Mouse (Mus musculus): ENCODE measurements around the gene Sncg. TPM values are rescaled to one million over a fixed set of nuclear protein-coding genes. Genes with fewer than 3 reads are reported as not detected.
"Not testable (repeated sequence)": the region's sequence is repeated elsewhere in the genome, so short reads cannot be mapped to it uniquely, and the experiment has no call there.

Sncg gene
- polyA plus RNA-seq, 1 experiment from 2014 or later, result 50.6 TPM

- Histone ChIP-seq H3K4me3 (ENCODE audit: low read depth, low read length) (no peak overlapping the region), H3K4me2 (ENCODE audit: low read depth, low read length) (no peak overlapping the region), H3K9ac (replicated peaks; ENCODE audit: low read length) (no peak overlapping the region), H3K36me3 (replicated peaks; ENCODE audit: control insufficient read depth, insufficient read depth, low read depth, low read length) (no peaks in the 10 kb centered on the region), H3K4me1 (ENCODE audit: control insufficient read depth, insufficient read depth, low read length) (no peaks in the 10 kb centered on the region), H3K9me3 (replicated peaks; ENCODE audit: control insufficient read depth, low read length) (no peaks in the 10 kb centered on the region), H3K27me3 (ENCODE audit: control insufficient read depth, insufficient read depth, low read length) (peaks cover 6% of the 10 kb centered on the region), H3K27ac (replicated peaks; ENCODE audit: low read depth, low read length) (no peak overlapping the region)
- DNase-seq (ENCODE audit: low spot score) (no peak), ATAC-seq (replicated peaks; ENCODE audit: insufficient number of reproducible peaks, low FRiP score, low TSS enrichment, low read depth) (no peak)
- 95% methylated on average over 2 of the region's 2 CpGs for WGBS
These were observed 9.5 kb downstream of the Sncg start for GRCm38 (mm10) chr14:34365147-34365507.

- not testable (repeated sequence) for H3K9me3 ChIP-seq (replicated peaks; ENCODE audit: control insufficient read depth, low read length); H3K4me1 ChIP-seq (ENCODE audit: control insufficient read depth, insufficient read depth, low read length); H3K27me3 ChIP-seq (ENCODE audit: control insufficient read depth, insufficient read depth, low read length); ATAC-seq (replicated peaks; ENCODE audit: insufficient number of reproducible peaks, low FRiP score, low TSS enrichment, low read depth); H3K27ac ChIP-seq (replicated peaks; ENCODE audit: low read depth, low read length); H3K9ac ChIP-seq (replicated peaks; ENCODE audit: low read length); H3K36me3 ChIP-seq (replicated peaks; ENCODE audit: control insufficient read depth, insufficient read depth, low read depth, low read length); DNase-seq (ENCODE audit: low spot score)
- Histone ChIP-seq H3K4me2 (ENCODE audit: low read depth, low read length) (peak overlapping the region; percentile 67), H3K4me3 (ENCODE audit: low read depth, low read length) (peak overlapping the region; percentile 32)
- 76% methylated on average over 15 of the region's 15 CpGs for WGBS
These were observed 10.1 kb downstream of the Sncg start for GRCm38 (mm10) chr14:34364254-34365146.

GRCm38 (mm10) chr14:34363490-34364253, 10.9 kb downstream of the Sncg start:
- peak overlapping the region; percentile 67 for H3K4me2 ChIP-seq (ENCODE audit: low read depth, low read length)
- ATAC-seq (replicated peaks; ENCODE audit: insufficient number of reproducible peaks, low FRiP score, low TSS enrichment, low read depth), result peak; percentile 82

GRCm38 (mm10) chr14:34362726-34363445, 11.7 kb downstream of the Sncg start:
- WGBS, result 28% methylated on average over 18 of the region's 18 CpGs

More at GRCm38 (mm10) chr14:34363490-34364253, 10.9 kb downstream of the Sncg start:
- WGBS, result 2% methylated on average over 32 of the region's 32 CpGs
- Histone ChIP-seq H3K4me1 (ENCODE audit: control insufficient read depth, insufficient read depth, low read length) (no peaks in the 10 kb centered on the region), H3K4me3 (ENCODE audit: low read depth, low read length) (peak overlapping the region; percentile 32), H3K9me3 (replicated peaks; ENCODE audit: control insufficient read depth, low read length) (no peaks in the 10 kb centered on the region), H3K9ac (replicated peaks; ENCODE audit: low read length) (peak overlapping the region; percentile 54), H3K36me3 (replicated peaks; ENCODE audit: control insufficient read depth, insufficient read depth, low read depth, low read length) (no peaks in the 10 kb centered on the region), H3K27ac (replicated peaks; ENCODE audit: low read depth, low read length) (no peak overlapping the region), H3K27me3 (ENCODE audit: control insufficient read depth, insufficient read depth, low read length) (peaks cover 6% of the 10 kb centered on the region)
- peak; percentile 58 for DNase-seq (ENCODE audit: low spot score)

GRCm38 (mm10) chr14:34362135-34362534, 12.5 kb downstream of the Sncg start:
- Histone ChIP-seq H3K27me3 (ENCODE audit: control insufficient read depth, insufficient read depth, low read length) (peaks cover 6% of the 10 kb centered on the region), H3K9me3 (replicated peaks; ENCODE audit: control insufficient read depth, low read length) (no peaks in the 10 kb centered on the region)
- 79% methylated on average over 4 of the region's 4 CpGs for WGBS

More at GRCm38 (mm10) chr14:34362726-34363445, 11.7 kb downstream of the Sncg start:
- Histone ChIP-seq H3K4me3 (ENCODE audit: low read depth, low read length) (peak overlapping the region; percentile 32; the same call in 1 of the 2 replicates), H3K4me2 (ENCODE audit: low read depth, low read length) (peak overlapping the region; percentile 67), H3K36me3 (replicated peaks; ENCODE audit: control insufficient read depth, insufficient read depth, low read depth, low read length) (no peaks in the 10 kb centered on the region), H3K27me3 (ENCODE audit: control insufficient read depth, insufficient read depth, low read length) (peaks cover 6% of the 10 kb centered on the region), H3K4me1 (ENCODE audit: control insufficient read depth, insufficient read depth, low read length) (no peaks in the 10 kb centered on the region), H3K9me3 (replicated peaks; ENCODE audit: control insufficient read depth, low read length) (no peaks in the 10 kb centered on the region), H3K9ac (replicated peaks; ENCODE audit: low read length) (peak overlapping the region; percentile 54; the same call in 1 of the 2 replicates), H3K27ac (replicated peaks; ENCODE audit: low read depth, low read length) (no peak overlapping the region)
- peak; percentile 76 for DNase-seq (ENCODE audit: low spot score)
- peak; percentile 55 for ATAC-seq (replicated peaks; ENCODE audit: insufficient number of reproducible peaks, low FRiP score, low TSS enrichment, low read depth)

GRCm38 (mm10) chr14:34360251-34360650, 14.3 kb downstream of the Sncg start:
- no peak overlapping the region for H3K4me3 ChIP-seq (ENCODE audit: low read depth, low read length)
- no peak overlapping the region for H3K27ac ChIP-seq (replicated peaks; ENCODE audit: low read depth, low read length)
- no peaks in the 10 kb centered on the region for H3K36me3 ChIP-seq (replicated peaks; ENCODE audit: control insufficient read depth, insufficient read depth, low read depth, low read length)
- H3K9ac ChIP-seq (replicated peaks; ENCODE audit: low read length), result no peak overlapping the region
- DNase-seq (ENCODE audit: low spot score) (no peak), ATAC-seq (replicated peaks; ENCODE audit: insufficient number of reproducible peaks, low FRiP score, low TSS enrichment, low read depth) (no peak)
- no peaks in the 10 kb centered on the region for H3K9me3 ChIP-seq (replicated peaks; ENCODE audit: control insufficient read depth, low read length)
- no peak overlapping the region for H3K4me2 ChIP-seq (ENCODE audit: low read depth, low read length)
- WGBS, result 44% methylated on average over 6 of the region's 6 CpGs
- peaks cover 6% of the 10 kb centered on the region for H3K27me3 ChIP-seq (ENCODE audit: control insufficient read depth, insufficient read depth, low read length)
- no peaks in the 10 kb centered on the region for H3K4me1 ChIP-seq (ENCODE audit: control insufficient read depth, insufficient read depth, low read length)

More at GRCm38 (mm10) chr14:34362135-34362534, 12.5 kb downstream of the Sncg start:
- no peak for ATAC-seq (replicated peaks; ENCODE audit: insufficient number of reproducible peaks, low FRiP score, low TSS enrichment, low read depth)
- Histone ChIP-seq H3K4me1 (ENCODE audit: control insufficient read depth, insufficient read depth, low read length) (no peaks in the 10 kb centered on the region), H3K36me3 (replicated peaks; ENCODE audit: control insufficient read depth, insufficient read depth, low read depth, low read length) (no peaks in the 10 kb centered on the region), H3K4me2 (ENCODE audit: low read depth, low read length) (no peak overlapping the region), H3K9ac (replicated peaks; ENCODE audit: low read length) (no peak overlapping the region), H3K4me3 (ENCODE audit: low read depth, low read length) (no peak overlapping the region), H3K27ac (replicated peaks; ENCODE audit: low read depth, low read length) (no peak overlapping the region)
- DNase-seq (ENCODE audit: low spot score), result no peak

- no peak for DNase-seq (ENCODE audit: low spot score)
- Histone ChIP-seq H3K27ac (replicated peaks; ENCODE audit: low read depth, low read length) (no peak overlapping the region), H3K9ac (replicated peaks; ENCODE audit: low read length) (no peak overlapping the region), H3K27me3 (ENCODE audit: control insufficient read depth, insufficient read depth, low read length) (peaks cover 6% of the 10 kb centered on the region), H3K9me3 (replicated peaks; ENCODE audit: control insufficient read depth, low read length) (no peaks in the 10 kb centered on the region), H3K4me1 (ENCODE audit: control insufficient read depth, insufficient read depth, low read length) (no peaks in the 10 kb centered on the region), H3K4me2 (ENCODE audit: low read depth, low read length) (no peak overlapping the region), H3K36me3 (replicated peaks; ENCODE audit: control insufficient read depth, insufficient read depth, low read depth, low read length) (no peaks in the 10 kb centered on the region), H3K4me3 (ENCODE audit: low read depth, low read length) (no peak overlapping the region)
- 44% methylated on average over 5 of the region's 5 CpGs for WGBS
- ATAC-seq (replicated peaks; ENCODE audit: insufficient number of reproducible peaks, low FRiP score, low TSS enrichment, low read depth), result no peak
These were observed 14.8 kb downstream of the Sncg start for GRCm38 (mm10) chr14:34359676-34360244.
